Mouse (Mus musculus): Measurements from ENCODE around the gene Nup210.

DNA sequence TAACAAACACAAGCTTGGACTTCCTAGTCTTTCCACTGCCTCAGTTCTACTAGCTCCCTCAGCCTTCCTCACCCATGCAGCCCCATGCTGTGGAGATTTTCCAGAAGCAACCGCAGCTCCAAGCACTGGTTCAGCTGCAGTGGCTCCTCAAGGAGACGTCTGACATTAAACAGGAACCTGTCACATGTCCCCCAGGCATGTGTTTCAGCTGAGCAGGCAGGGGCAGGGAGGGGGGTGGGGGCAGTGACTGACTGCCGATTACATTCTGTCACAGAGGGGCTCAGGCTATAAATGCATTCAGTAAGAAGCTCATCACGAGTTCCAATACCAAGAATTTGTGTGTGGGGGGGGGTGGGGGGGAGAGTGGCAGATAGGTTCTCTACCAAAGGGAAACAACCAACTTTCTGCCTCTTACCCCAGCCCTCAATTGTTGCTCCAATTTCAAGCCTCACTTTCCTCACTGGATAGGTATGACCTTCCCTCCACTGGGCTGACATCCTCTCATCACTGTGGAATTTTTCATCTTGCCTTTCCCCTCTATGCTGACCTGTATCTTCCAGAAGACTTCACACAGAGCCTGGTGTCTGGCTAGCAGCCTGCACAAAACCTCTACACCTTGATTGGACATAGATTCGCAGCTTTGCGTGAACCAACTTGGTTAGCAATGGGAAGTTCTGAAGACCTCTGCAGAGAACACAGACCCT, 71.8 kb downstream of the Nup210 start:
- TF ChIP-seq CTCF (IDR thresholded peaks at IDR 0.05; ENCODE audit: borderline replicate concordance, control insufficient read depth, extremely low read depth, insufficient read depth, low read length, poor library complexity) (no peak), POLR2A (IDR thresholded peaks at IDR 0.05; ENCODE audit: control insufficient read depth, extremely low read depth, insufficient read depth, low read length, poor library complexity) (no peak)
